Comparison of ENCODE assay signal across 13 mouse cellular contexts in the genomic region with DNA sequence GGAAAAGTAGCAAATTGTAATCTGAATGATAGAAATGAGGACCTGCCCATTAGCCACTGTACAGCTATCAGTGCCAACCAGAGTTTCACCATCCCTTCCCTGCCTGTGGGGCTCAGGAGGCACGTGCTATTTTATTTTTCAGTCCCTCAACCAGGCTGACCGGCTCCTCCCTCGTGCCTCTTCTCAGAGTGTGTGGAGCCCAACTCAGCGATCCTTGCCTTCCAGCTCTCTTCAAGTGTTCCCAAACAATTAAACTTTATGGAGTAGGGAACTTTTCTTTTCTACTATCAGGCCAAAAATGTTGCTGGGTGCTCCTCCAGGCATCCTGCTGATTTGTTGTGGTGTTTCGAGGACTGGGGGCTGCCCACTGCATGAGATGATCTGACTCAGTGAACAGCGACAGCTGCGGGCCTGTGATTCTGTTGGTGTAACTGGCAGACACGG. TPM values are rescaled to one million over a fixed set of nuclear protein-coding genes. Genes with fewer than 3 reads are reported as not detected.
A peak's percentile ranks its signal among the peaks of the same experiment; 100 is the strongest.
DNase-seq lines count a peak whose midpoint lies in the region; ATAC-seq and TF ChIP-seq lines count a peak whose summit lies in the region.
"Had no signal": no experiment of that assay in that cellular context is flagged by ENCODE, and none has a peak within 500 bp of the region (broad histone marks: within the 10 kb centered on the region; RNA-seq: fewer than 3 reads in every experiment).

No protein-coding gene starts in this region.

- H3K27ac ChIP-seq in stomach, embryonic 15.5 days = no peak overlapping the region
- H3K27ac ChIP-seq in stomach, postnatal 0 days (replicated peaks) = no peak overlapping the region
- H3K27ac ChIP-seq in bone marrow macrophage, adult 2 months (ENCODE audit: insufficient read depth, low read depth, low read length) = peak overlapping the region; percentile 92
- H3K27ac ChIP-seq in liver, embryonic 12.5 days = peak overlapping the region; percentile 98
- H3K27ac ChIP-seq in hindbrain, embryonic 16.5 days (ENCODE audit: low read depth, low read length) = no peak overlapping the region
- no peak overlapping the region for H3K27ac ChIP-seq in forebrain, embryonic 14.5 days (ENCODE audit: low read depth, low read length)
- no peak overlapping the region for H3K27ac ChIP-seq in forebrain, embryonic 13.5 days
- H3K27ac ChIP-seq: heart, embryonic 13.5 days; hindbrain, embryonic 14.5 days had no signal

- H3K9ac ChIP-seq in stomach, embryonic 15.5 days = no peak overlapping the region
- H3K9ac ChIP-seq in stomach, postnatal 0 days (ENCODE audit: low read length) = no peak overlapping the region
- H3K9ac ChIP-seq in liver, embryonic 12.5 days = peak overlapping the region; percentile 97
- H3K9ac ChIP-seq in hindbrain, embryonic 16.5 days (ENCODE audit: low read depth, low read length) = no peak overlapping the region
- H3K9ac ChIP-seq in forebrain, embryonic 14.5 days (ENCODE audit: low read length) = no peak overlapping the region
- no peak overlapping the region for H3K9ac ChIP-seq in forebrain, embryonic 13.5 days
- H3K9ac ChIP-seq: heart, embryonic 13.5 days; hindbrain, embryonic 14.5 days had no signal

- no peak overlapping the region for H3K4me2 ChIP-seq in stomach, embryonic 15.5 days
- H3K4me2 ChIP-seq in stomach, postnatal 0 days (replicated peaks; ENCODE audit: low read depth) = no peak overlapping the region
- H3K4me2 ChIP-seq in liver, embryonic 12.5 days = peak overlapping the region; percentile 79
- no peak overlapping the region for H3K4me2 ChIP-seq in hindbrain, embryonic 16.5 days (ENCODE audit: low read length)
- no peak overlapping the region for H3K4me2 ChIP-seq in forebrain, embryonic 14.5 days (ENCODE audit: low read length)
- no peak overlapping the region for H3K4me2 ChIP-seq in forebrain, embryonic 13.5 days
- H3K4me2 ChIP-seq: heart, embryonic 13.5 days; hindbrain, embryonic 14.5 days had no signal

- H3K36me3 ChIP-seq in stomach, embryonic 15.5 days = no peaks in the 10 kb centered on the region
- H3K36me3 ChIP-seq in stomach, postnatal 0 days (ENCODE audit: control insufficient read depth, insufficient read depth, low read length) = no peaks in the 10 kb centered on the region
- H3K36me3 ChIP-seq in liver, embryonic 12.5 days = no peaks in the 10 kb centered on the region
- H3K36me3 ChIP-seq in hindbrain, embryonic 16.5 days (ENCODE audit: control insufficient read depth, insufficient read depth, low read length) = no peaks in the 10 kb centered on the region
- H3K36me3 ChIP-seq in forebrain, embryonic 14.5 days (ENCODE audit: control insufficient read depth, insufficient read depth, low read length) = no peaks in the 10 kb centered on the region
- no peaks in the 10 kb centered on the region for H3K36me3 ChIP-seq in forebrain, embryonic 13.5 days (ENCODE audit: poor library complexity, severe bottlenecking)
- H3K36me3 ChIP-seq: heart, embryonic 13.5 days had no signal

- 68% methylated on average over 8 of the region's 8 CpGs for WGBS in stomach, embryonic 15.5 days
- 64% methylated on average over 8 of the region's 8 CpGs for WGBS in stomach, postnatal 0 days
- 35% methylated on average over 8 of the region's 8 CpGs for WGBS in liver, embryonic 12.5 days (ENCODE audit: insufficient replicate concordance)
- WGBS in hindbrain, embryonic 16.5 days = 63% methylated on average over 8 of the region's 8 CpGs
- whole genome bisulfite sequencing in forebrain, embryonic 14.5 days = 70% methylated on average over 8 of the region's 8 CpGs
- WGBS in forebrain, embryonic 13.5 days = 65% methylated on average over 8 of the region's 8 CpGs

- TF ChIP-seq EP300 in stomach, postnatal 0 days (optimal IDR thresholded peaks at IDR 0.05) = no peak

- no peak for TF ChIP-seq CTCF in stomach, postnatal 0 days (IDR thresholded peaks at IDR 0.05; ENCODE audit: low read depth)
- no peak for TF ChIP-seq CTCF in bone marrow macrophage, adult 2 months (IDR thresholded peaks at IDR 0.05; ENCODE audit: low read depth, low read length)

- peaks cover 6% of the 10 kb centered on the region; the same call in 1 of the 2 replicates for H3K27me3 ChIP-seq in stomach, embryonic 15.5 days (replicated peaks)
- no peaks in the 10 kb centered on the region for H3K27me3 ChIP-seq in stomach, postnatal 0 days (ENCODE audit: control insufficient read depth, insufficient read depth, low read length)
- H3K27me3 ChIP-seq in liver, embryonic 12.5 days (replicated peaks) = no peaks in the 10 kb centered on the region
- H3K27me3 ChIP-seq in hindbrain, embryonic 16.5 days (replicated peaks; ENCODE audit: control insufficient read depth, insufficient read depth, low read length) = no peaks in the 10 kb centered on the region
- H3K27me3 ChIP-seq in forebrain, embryonic 14.5 days (replicated peaks; ENCODE audit: control insufficient read depth, insufficient read depth, low read length) = 0 out of 2 replicates have a peak, but pooled peaks cover 5% of the 10 kb centered on the region
- peaks cover 11% of the 10 kb centered on the region; the same call in 1 of the 2 replicates for H3K27me3 ChIP-seq in forebrain, embryonic 13.5 days

- no peak for DNase-seq in stomach, postnatal 0 days (ENCODE audit: low spot score)
- peak; percentile 38 to 61 for DNase-seq in spleen, postnatal 36 days (ENCODE audit: low spot score in 2 of 2)
- DNase-seq in forebrain, embryonic 14.5 days (ENCODE audit: low spot score) = no peak
- DNase-seq: adrenal gland, postnatal 25 days; cerebellum, postnatal 25 days; lung, postnatal 14 days had no signal

- TF ChIP-seq POLR2A in bone marrow macrophage, adult 2 months (IDR thresholded peaks at IDR 0.05; ENCODE audit: borderline replicate concordance, low read depth, low read length) = no peak

- ATAC-seq in stomach, embryonic 15.5 days (ENCODE audit: insufficient read depth, low FRiP score, low read depth) = peak; percentile 30; the same call in 1 of the 2 replicates
- no peak for ATAC-seq in stomach, postnatal 0 days (ENCODE audit: low FRiP score, low TSS enrichment)
- peak; percentile 59 for ATAC-seq in liver, embryonic 12.5 days
- no peak for ATAC-seq in hindbrain, embryonic 16.5 days
- ATAC-seq in forebrain, embryonic 14.5 days = no peak
- ATAC-seq in forebrain, embryonic 13.5 days = no peak

- no peaks in the 10 kb centered on the region for H3K9me3 ChIP-seq in stomach, embryonic 15.5 days
- H3K9me3 ChIP-seq in stomach, postnatal 0 days (ENCODE audit: control insufficient read depth, low read length) = no peaks in the 10 kb centered on the region
- no peaks in the 10 kb centered on the region for H3K9me3 ChIP-seq in liver, embryonic 12.5 days (replicated peaks)
- H3K9me3 ChIP-seq in hindbrain, embryonic 16.5 days (ENCODE audit: control insufficient read depth, low read length) = no peaks in the 10 kb centered on the region
- H3K9me3 ChIP-seq in forebrain, embryonic 14.5 days (replicated peaks; ENCODE audit: control insufficient read depth, low read length) = no peaks in the 10 kb centered on the region
- no peaks in the 10 kb centered on the region for H3K9me3 ChIP-seq in forebrain, embryonic 13.5 days (replicated peaks)
- H3K9me3 ChIP-seq: heart, embryonic 13.5 days had no signal

- H3K4me3 ChIP-seq in stomach, embryonic 15.5 days (replicated peaks) = no peak overlapping the region
- H3K4me3 ChIP-seq in stomach, postnatal 0 days (ENCODE audit: low read depth, low read length) = no peak overlapping the region
- no peak overlapping the region for H3K4me3 ChIP-seq in bone marrow macrophage, adult 2 months (ENCODE audit: insufficient read depth, low read length)
- no peak overlapping the region for H3K4me3 ChIP-seq in liver, embryonic 12.5 days
- no peak overlapping the region for H3K4me3 ChIP-seq in hindbrain, embryonic 16.5 days (ENCODE audit: low read length)
- no peak overlapping the region for H3K4me3 ChIP-seq in forebrain, embryonic 14.5 days (ENCODE audit: low read depth, low read length)
- no peak overlapping the region for H3K4me3 ChIP-seq in forebrain, embryonic 13.5 days
- H3K4me3 ChIP-seq: heart, embryonic 13.5 days had no signal

- 0 out of 2 replicates have a peak, but pooled peaks cover 3% of the 10 kb centered on the region for H3K4me1 ChIP-seq in stomach, embryonic 15.5 days
- peaks cover 2% of the 10 kb centered on the region; the same call in 1 of the 2 replicates for H3K4me1 ChIP-seq in stomach, postnatal 0 days (replicated peaks; ENCODE audit: control insufficient read depth, insufficient read depth)
- peaks cover 37% of the 10 kb centered on the region for H3K4me1 ChIP-seq in bone marrow macrophage, adult 2 months (ENCODE audit: control insufficient read depth, insufficient read depth, low read length)
- H3K4me1 ChIP-seq in liver, embryonic 12.5 days = peaks cover 47% of the 10 kb centered on the region
- peaks cover 8% of the 10 kb centered on the region; the same call in 1 of the 2 replicates for H3K4me1 ChIP-seq in hindbrain, embryonic 16.5 days (ENCODE audit: control insufficient read depth, insufficient read depth, low read depth, low read length)
- peaks cover 3% of the 10 kb centered on the region; the same call in 1 of the 2 replicates for H3K4me1 ChIP-seq in forebrain, embryonic 14.5 days (ENCODE audit: control insufficient read depth, insufficient read depth, low read length)
- peaks cover 15% of the 10 kb centered on the region for H3K4me1 ChIP-seq in forebrain, embryonic 13.5 days

RNA-seq across cellular contexts. Expression of a gene that starts 1.4 kb away (rescaled TPM):
- 4.9 and 6.5 TPM in 2 replicates for polyA plus RNA-seq in stomach, embryonic 15.5 days (2015; fragmentation: Nextera tagmentation; extraction: Ambion mirVana)
- polyA plus RNA-seq in stomach, postnatal 0 days (2015; fragmentation: Nextera tagmentation; extraction: Ambion mirVana) = 1.3 TPM in 2 replicates
- polyA plus RNA-seq in bone marrow macrophage, adult 2 months (2012; ENCODE audit: insufficient read depth, insufficient read length, missing spikeins) = 56.6 and 61.8 TPM in 2 replicates
- polyA plus RNA-seq in liver, embryonic 12.5 days (2016; fragmentation: Nextera tagmentation; extraction: Ambion mirVana) = 36.9 and 39.3 TPM in 2 replicates
- polyA plus RNA-seq in hindbrain, embryonic 16.5 days (2015; fragmentation: Nextera tagmentation; extraction: Ambion mirVana) = 2.6 and 2.8 TPM in 2 replicates
- 2.3 and 2.4 TPM in 2 replicates for polyA plus RNA-seq in forebrain, embryonic 14.5 days (2014; fragmentation: Nextera tagmentation; extraction: Ambion mirVana)
- 2.6 and 3.1 TPM in 2 replicates for polyA plus RNA-seq in forebrain, embryonic 13.5 days (2015; fragmentation: Nextera tagmentation; extraction: Ambion mirVana)

Comparison
In these comparisons a context has a peak if more than half of its experiments do, and no peak if none do; other contexts are left out.
1. ATAC-seq: peak in stomach, embryonic 15.5 days (single experiment) and liver, embryonic 12.5 days (single experiment); none in stomach, postnatal 0 days (single experiment), hindbrain, embryonic 16.5 days (single experiment), forebrain, embryonic 14.5 days (single experiment) and forebrain, embryonic 13.5 days (single experiment).
2. H3K27ac ChIP-seq: peak in bone marrow macrophage, adult 2 months (single experiment) and liver, embryonic 12.5 days (single experiment); none in stomach, embryonic 15.5 days (single experiment), stomach, postnatal 0 days (single experiment), hindbrain, embryonic 16.5 days (single experiment), forebrain, embryonic 14.5 days (single experiment) and forebrain, embryonic 13.5 days (single experiment).
3. DNase-seq: peak in spleen, postnatal 36 days (2 of 2); none in stomach, postnatal 0 days (single experiment) and forebrain, embryonic 14.5 days (single experiment).